Mouse (Mus musculus) heart, adult 8-10 months (tissue): ENCODE data around the gene Sfxn4. TPM values are rescaled to one million over a fixed set of nuclear protein-coding genes. Genes with fewer than 3 reads are reported as not detected.

Experiments used
- DNase-seq: peaks from one replicate; pipeline ENCODE4 v3.0.0; 2022; ENCODE audit warnings: low spot score
- total RNA-seq, 4 experiments: library from RNA; stranded (reverse); gene quantifications; 2 replicates each; pipeline ENCODE4 v1.2.4; 2022

Sfxn4 gene
- total RNA-seq, 4 experiments from 2014 or later: 6.9 to 10.8 (median 8.9) TPM

DNA sequence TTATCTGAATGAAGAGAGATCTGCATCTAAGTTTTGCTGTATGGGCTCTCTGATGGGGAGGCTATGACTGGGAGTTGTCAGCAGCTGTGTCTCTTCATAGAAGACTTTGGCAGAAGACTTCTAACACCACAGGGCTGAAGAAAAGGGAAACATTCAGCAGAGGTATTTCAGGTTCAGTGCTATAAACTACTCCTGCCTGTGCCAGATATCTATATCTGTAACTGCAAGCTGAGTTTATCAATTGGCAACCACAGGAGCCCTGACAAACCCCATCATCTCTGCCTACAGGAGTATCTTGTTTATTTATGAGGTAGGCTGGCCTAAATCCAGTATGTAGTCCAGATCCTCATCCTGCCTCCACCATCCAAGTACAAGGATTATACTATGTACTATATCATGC, 18.0 kb downstream of the Sfxn4 start:
- DNase-seq: no peak

DNA sequence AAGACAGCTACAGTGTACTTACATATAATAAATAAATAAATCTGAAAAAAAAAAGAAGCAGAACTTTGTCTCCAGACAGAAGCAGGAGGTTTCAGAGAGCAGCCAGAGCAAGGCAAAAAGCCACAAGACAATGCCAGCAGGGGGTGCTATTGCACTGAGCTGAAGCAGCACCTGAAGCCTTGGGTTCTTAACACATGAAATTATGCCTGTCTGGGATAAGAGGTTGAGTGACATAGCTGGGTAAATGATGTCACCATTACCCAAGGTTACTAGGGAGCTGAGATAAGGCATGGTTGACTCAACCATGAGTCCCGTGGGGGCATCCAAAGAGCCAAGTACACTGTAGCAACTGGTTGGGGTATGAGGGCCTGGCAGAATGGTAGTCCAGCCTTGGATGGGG, 23.5 kb downstream of the Sfxn4 start:
- DNase-seq: peak; percentile 52

DNA sequence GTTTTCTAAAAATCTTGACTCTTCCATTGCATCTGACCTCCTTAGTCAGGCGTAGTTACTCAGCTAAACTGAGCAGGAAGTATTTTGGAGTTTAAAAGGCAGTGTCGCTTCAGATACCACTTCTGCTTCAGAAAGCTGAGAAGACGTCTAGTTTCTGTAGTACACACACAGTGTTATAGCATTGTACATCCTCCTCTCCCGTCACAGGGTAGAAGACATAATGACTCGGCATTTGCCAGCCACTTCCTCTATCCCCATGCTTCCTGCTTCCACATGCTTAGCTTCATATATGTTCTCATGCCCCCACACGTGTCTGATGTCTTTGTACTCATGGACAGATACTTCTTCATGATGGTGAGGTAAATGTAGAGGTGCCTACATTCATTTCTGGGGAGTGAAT, 42.6 kb downstream of the Sfxn4 start:
- DNase-seq: no peak

DNA sequence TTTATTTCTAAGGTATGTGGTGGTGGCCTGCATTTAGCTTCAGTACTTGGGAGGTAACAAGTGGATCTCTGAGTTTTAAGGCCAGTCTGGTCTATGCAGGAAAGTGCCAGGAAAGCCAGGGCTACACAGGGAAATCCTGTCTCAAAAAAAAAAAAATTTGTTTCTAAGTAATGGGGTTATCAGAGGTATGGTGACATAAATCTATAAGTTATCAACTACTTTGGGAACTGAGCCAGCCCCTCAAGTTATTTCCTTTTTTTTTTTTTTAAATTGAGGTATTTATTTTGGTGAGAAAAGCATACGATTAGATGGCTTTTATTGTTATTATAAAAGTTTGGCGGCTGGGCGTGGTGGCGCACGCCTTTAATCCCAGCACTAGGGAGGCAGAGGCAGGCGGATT, 48.1 kb downstream of the Sfxn4 start:
- DNase-seq: no peak

DNA sequence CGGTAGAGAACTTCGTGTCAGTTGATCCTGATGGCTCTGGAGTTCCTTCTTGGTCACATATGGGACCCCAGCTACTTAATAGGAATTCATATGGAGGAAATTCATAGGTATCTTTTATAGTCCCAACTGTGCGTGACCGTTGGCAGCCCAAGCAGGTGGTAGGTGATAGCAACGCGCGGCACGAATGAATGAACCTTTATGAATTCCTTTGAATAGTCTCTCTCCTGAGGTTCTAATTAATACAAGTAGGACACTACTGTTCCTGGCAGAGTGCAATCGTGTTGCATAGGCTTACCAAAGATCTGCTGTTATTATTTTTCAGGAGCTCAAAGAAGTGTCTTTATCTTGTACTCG, 49.3 kb downstream of the Sfxn4 start:
- no peak for DNase-seq

DNA sequence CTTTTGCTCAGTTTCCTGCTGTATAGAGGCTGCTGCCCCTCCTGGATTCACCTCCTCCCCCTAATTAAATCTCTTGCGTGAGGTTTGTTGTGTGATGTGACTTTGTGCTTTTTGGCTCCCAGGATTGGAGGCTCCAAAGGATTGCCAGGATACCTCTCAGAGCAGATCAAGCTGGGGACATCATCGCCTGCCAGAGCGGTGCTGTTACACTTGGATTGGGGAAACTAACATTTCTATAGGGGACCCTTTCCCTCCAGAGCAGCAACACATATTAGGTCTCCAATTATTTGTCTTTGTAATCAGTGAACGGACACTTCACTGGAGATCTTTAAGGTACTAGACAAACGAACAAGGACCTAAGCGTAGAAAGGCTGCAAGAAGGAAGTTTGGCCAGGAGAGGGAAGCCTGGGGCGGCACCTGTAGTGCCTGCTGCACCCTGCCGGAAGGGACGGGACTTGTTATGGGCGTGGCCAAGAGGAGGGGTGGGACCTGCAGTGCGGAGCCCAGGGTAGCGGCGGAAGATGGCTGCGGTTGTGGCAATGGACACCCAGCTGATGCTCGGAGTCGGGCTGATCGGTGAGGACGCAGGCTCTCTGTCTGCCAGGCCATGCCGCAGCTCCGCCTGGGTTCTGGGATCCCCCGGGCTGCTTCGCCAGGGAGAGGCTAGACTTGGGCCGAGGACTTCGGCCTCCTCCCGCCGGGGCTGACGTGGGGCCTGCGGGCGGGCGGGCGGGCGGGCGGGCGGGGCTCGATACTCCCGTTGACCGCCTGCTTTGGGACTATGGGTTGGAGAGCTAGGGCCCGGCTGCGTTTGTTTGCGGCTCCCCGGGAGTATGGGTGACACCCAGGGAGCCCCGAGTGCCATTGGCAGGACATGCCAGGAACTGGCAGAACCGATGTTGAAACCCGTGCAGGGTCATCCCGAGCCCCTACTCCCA, 49.9 kb downstream of the Sfxn4 start, which contains the start of gene Fam45a:
Gene Fam45a, plus strand, starts transcription at position 488 of the 938 bp plus-strand sequence.
- DNase-seq: peak; percentile 93

DNA sequence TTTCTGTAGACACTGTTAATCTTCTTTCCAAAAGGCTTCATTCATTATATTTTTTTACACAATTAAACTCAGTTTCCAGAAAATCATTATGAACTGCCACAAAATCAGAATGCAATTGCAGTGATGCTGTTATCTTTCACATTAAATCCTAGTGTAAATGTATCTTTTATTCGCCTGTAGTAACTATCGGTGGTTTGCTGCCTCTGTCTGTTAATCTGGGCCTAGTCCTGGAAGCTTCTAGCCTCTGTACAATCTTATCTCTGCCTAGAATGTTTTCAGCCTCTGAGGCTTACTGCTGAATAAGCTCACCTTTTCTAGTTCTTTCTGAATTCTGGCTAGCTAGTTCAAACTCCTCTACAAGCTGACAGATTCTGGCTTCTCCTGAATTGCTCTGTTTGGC, 51.4 kb downstream of the Sfxn4 start:
- DNase-seq: no peak

DNA sequence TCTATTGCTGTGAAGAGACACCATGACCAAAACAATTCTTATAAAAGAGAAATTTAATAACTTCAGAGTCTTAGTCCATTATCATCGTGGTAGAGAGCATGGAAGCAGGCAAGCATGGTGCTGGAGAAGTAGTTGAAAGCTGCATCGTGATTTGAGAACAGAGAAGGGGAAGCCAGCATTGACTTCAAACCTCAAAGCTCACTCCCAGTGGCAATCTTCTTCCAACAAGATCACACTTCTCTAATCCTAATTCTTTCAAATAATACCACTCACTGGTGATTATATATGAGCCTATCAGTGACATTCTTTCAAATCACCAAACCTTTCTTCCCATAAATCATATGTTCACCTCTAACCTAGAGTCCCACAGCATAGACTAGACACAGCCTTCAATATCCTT, 56.4 kb downstream of the Sfxn4 start:
- DNase-seq: no peak

DNA sequence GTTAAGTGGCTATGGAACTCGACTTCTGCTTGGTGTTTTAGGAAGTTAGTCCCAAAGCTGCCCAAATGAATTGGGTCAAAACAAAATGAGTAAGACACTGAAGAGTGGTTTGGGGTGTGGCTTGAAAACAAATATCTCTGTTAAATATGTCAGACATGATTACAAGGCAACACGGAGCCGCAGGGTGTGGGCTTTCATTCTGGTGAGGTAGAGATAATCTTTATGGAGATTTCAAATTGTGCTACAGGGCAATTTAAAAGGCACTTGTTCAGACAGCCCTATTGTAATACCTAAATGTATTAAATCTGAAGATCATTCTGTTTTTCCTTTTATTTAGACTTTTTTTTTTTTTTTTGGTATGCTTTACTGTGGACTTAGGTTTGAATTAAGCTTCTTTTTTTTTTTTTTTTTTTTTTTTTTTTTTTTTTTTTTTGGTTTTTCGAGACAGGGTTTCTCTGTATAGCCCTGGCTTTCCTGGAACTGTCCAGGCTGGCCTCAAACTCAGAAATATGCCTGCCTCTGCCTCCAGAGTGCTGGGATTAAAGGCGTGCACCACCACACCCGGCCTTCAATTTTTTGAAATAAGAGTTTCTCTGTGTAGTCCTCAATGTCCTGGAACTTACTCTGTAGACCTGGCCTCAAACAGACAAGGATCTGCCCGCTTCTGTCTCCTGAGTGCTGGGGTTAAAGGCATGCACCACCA, 61.3 kb downstream of the Sfxn4 start:
- no peak for DNase-seq

DNA sequence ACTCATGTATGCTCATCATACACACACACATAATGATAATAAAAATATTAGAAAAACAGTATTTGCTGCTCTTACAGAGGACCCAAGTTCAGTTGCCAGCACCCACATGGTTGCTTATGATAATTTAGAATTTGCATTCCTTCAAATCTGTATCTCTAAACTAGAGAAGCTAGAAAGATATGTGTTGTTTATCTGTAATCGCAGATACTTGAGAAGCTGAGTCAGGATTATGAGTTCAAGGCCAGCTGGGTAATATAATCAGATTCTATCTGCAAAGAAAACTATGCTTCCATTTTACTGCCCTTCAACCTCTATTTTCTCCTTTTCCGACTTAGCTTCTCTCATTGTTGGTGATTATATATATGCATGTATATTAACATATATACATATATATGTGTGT, 63.9 kb downstream of the Sfxn4 start:
- DNase-seq: no peak

DNA sequence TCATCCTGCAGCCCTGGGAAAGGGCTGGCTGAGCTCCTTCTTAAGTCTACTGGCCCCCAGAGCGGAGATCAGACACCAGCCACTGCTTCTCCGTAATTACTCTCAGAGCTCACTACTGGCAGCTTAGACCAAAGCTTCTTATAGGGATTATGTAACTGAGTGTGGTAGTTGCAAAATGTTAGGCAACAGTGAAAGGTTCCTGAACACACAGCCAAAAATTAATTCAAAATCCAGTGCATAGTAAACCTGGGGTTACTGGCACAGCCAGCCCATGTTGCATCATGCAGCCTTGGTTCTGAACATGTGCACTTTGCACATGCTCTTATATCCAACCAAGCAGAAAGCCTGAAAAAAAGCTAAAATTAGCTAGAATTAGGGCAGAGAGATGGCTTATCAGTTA, 66.0 kb downstream of the Sfxn4 start:
- DNase-seq: no peak

DNA sequence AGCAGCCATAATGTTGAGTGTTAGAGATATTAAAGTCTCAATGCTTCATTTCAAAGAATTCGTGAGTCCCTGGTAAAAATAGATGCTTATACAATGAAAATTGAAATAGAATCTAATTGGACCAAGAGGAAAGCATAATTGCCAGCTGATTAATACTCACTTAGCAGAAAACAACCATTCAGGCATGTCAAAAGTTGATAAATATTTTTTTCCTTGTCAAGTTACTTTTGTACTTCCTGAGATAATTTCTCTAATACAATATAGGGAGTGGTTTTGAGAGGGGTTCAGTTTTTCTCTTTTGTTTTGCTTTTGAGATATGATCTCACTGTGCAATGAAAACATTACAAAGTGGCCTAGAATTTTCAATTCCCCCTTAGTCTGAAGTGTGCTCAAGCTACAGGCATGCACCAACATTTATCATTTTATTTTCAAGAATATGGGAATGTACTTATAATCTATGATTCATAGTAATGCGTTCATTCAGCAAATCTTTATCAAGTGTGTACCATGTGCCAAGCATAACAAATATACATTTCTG, 68.0 kb downstream of the Sfxn4 start:
- no peak for DNase-seq

DNA sequence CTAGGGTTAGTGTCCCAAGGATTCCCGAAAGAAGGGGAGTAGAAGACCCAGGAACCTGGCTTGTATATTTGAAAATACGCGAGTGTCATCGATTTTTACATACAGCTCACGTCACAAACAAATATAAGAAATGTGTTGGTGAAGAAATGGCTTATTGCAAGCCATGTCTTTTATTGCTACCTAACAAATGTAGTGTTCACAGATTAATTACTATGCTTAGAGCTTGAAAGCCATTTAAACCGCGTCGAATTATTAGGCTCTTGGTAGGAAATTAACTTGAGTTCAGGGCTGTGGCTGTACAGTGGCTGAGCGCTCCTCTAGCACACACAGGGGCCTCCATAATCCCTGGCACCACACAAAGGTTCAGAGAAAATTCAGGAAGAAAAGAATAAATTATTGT, 70.1 kb downstream of the Sfxn4 start:
- no peak for DNase-seq

DNA sequence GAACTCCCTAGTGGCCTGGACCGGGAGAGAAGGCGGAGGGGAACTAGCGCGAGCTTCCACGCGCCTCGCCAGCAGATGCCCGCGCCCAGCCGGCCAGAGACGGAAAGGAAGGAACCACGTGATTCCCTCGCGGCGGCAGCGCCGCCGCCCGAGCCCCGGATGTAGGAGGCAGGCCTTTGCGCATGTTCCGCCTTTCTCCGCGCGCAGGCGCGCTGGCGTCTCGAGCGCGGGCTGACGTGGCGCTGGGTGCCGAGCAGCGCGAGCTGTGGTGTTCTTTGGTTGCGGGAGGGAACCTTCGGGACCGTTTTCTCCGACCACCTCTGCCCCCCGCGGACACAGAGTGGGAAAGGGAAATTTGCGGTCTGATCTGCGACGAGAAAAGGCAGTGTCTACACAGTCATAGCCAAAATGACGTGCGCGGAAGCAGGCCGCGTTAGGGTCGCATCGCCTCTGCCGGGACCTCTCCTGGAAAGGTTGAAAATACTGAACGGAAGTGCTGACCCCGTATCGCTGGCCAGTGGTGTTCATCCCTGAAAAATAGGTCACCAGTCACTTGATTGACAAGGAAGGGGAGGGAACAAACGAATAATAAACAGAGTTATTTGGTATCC, 70.6 kb downstream of the Sfxn4 start, which contains the start of gene Eif3a:
Gene Eif3a, minus strand, starts transcription at position 108 of the 611 bp plus-strand sequence.
- peak; percentile 93 for DNase-seq

DNA sequence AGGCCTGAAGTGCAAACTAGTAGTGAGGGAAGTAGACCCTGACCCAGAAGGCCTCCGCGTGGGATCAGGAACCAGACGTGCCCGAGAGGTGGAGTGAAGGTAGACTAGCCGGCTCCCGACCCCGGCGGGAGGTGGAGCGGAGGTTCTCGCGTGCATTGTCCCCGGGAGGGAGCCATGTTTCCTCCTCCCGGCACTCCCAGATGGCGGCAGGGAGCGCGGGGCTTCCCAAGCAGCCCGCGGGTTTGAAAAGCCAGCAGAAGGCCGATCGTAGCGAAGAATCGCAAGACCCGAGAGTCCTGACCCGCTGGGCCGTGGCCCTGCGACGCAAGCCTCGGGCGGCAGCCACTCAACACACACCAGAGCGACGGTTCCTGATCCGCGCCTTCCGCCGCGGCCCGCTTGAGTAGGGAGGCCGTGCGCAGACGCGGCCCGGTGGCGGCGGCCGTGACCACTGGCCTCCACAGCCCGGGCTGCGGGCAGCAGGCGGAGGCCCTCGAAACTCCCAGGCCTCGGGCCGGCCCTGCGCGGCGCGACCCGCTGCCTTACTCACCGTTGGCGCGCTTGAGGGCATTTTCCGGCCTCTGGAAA, 71.3 kb downstream of the Sfxn4 start:
- peak; percentile 15 for DNase-seq

DNA sequence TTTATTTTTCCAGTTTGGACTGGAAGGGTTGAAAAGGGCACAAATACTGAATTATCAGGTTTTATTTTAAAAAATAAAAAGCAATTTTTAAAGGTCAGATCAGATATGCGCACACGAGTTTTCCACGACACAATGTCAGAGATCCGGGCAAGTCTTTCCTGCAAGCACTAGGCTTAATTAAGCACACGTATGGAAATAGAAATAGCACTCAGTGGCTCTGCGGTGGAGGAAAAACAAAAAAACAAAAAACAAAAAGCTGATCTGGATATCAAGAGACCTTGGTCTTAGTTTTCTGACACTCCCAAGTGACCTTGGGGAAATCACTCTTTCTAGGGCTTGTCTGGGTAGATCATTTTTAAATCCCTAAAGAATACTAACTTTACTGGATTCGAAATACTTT, 71.8 kb downstream of the Sfxn4 start:
- DNase-seq: no peak

DNA sequence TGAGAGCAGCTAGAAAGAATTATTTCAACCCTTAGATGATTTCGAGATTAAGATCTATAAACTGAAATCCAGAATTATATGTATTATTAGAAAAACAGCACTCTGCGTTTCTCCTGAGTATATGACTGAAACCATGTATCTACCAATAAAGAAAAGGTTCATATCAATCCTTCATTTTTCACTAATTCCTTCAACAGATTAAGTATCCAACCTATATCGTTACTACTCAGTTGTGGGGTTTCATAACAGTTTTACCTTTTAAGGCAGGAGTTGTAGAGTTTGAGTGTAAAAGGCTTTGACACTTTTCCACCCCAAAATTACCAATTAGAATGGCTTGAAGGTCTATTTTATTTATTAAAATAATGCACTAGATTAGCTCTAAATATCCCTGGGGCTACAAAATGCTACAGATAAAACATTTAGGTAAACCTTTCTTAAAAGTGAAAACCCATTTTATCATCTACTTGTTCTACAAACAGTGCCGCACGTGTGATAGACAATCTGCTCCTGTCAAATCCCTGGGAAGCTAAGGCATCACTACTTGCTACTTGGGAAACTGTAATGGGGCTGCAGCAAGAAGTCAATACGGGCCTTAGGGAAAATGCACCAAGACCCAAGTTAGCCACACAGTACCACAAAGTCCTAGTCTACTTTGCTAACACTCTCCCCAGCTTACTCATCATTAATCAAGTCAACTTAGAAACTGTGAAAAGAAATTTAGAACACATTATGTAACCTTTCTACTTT, 72.9 kb downstream of the Sfxn4 start:
- no peak for DNase-seq

DNA sequence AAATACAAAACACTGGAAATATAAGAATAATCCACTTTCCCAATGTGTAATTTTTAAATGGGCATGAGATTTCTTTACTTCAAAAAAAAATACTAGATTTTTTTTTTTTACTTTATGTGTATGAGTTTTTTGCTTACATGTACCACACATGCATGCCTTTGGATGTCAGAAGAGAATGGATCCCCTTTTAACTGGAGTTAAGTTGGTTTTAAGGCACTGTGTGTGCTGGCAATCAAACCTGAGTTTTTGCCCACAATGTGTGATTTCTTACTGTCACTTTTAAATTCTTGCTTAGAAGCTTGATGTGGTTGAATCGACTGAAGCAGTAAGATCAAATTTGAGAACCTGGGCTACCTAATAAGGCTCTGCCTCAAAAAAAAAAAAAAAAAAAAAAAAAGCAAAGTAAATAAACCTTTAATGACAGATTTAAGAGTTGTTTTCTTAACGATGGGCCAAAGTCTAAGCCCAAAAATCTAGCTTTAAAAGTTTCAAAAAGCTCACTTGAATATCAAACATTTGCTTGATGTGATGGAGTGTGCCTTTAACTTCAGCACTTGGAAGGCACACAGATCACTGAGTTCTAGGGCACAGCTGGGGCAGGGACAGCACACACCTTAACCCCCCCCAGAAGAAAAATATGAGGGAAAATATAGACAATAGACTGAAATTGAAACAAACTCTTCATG, 73.7 kb downstream of the Sfxn4 start:
- DNase-seq: no peak
